Mouse (Mus musculus): ENCODE measurements at regions not wholly inside any gene's neighbourhood (a gene's known extent, or its start where the extent isn't known, plus 50 kb on each side); places are given as distances from the start of the nearest gene placed in this dataset.

- TF ChIP-seq FLI1 (IDR thresholded peaks at IDR 0.05; ENCODE audit: low read length), result no peak
- no peak for TF ChIP-seq GATA1 (IDR thresholded peaks at IDR 0.05; ENCODE audit: borderline replicate concordance, low read length)
Measured at GRCm38 (mm10) chr4:81173111-81173510, 262.7 kb downstream of the Lurap1l start.

Data from megakaryocyte, embryonic 14.5 days (primary cell).